Mouse (Mus musculus): ENCODE results near the gene Efna2. TPM values are rescaled to one million over a fixed set of nuclear protein-coding genes. Genes with fewer than 3 reads are reported as not detected.
"Not testable (repeated sequence)": the region's sequence is repeated elsewhere in the genome, so short reads cannot be mapped to it uniquely, and the experiment has no call there.

The Efna2 gene
- polyA plus RNA-seq, 1 experiment from 2014 or later: 1.1 TPM

GRCm38 (mm10) chr10:80165392-80166128 lies 13.7 kb upstream of the Efna2 start, which contains the start of gene Cirbp:
Gene Cirbp (plus strand): TSS chr10:80165985.
- peak within 1 kb of the TSS; percentile 75 for H3K9ac ChIP-seq
- no peaks in the 10 kb centered on the region for H3K27me3 ChIP-seq
- H3K27ac ChIP-seq: peak within 1 kb of the TSS; percentile 84
- WGBS (ENCODE audit: insufficient replicate concordance): 30% methylated on average over 20 of the region's 20 CpGs
- 0 out of 2 replicates have a peak, but pooled peaks cover under 1% of the 10 kb centered on the region for H3K9me3 ChIP-seq (replicated peaks)
- peaks cover 11% of the 10 kb centered on the region for H3K36me3 ChIP-seq
- H3K4me3 ChIP-seq (replicated peaks): peak within 1 kb of the TSS; percentile 83
- DNase-seq: no peak
- no peak for ATAC-seq (ENCODE audit: low read depth)
- H3K4me2 ChIP-seq: peak within 1 kb of the TSS; percentile 96
- H3K4me1 ChIP-seq (replicated peaks): peaks cover 82% of the 10 kb centered on the region

- Histone ChIP-seq H3K27ac (peak overlapping the region; percentile 84), H3K36me3 (peaks cover 17% of the 10 kb centered on the region), H3K4me2 (peak overlapping the region; percentile 96), H3K4me1 (replicated peaks) (peaks cover 80% of the 10 kb centered on the region), H3K9ac (peak overlapping the region; percentile 62; the same call in 1 of the 2 replicates)
- not testable (repeated sequence) for H3K27me3 ChIP-seq; H3K9me3 ChIP-seq (replicated peaks); DNase-seq; H3K4me3 ChIP-seq (replicated peaks); ATAC-seq (ENCODE audit: low read depth)
- 86% methylated on average over 4 of the region's 4 CpGs for WGBS (ENCODE audit: insufficient replicate concordance)
Observed at GRCm38 (mm10) chr10:80166136-80166535, 13.1 kb upstream of the Efna2 start.

DNA sequence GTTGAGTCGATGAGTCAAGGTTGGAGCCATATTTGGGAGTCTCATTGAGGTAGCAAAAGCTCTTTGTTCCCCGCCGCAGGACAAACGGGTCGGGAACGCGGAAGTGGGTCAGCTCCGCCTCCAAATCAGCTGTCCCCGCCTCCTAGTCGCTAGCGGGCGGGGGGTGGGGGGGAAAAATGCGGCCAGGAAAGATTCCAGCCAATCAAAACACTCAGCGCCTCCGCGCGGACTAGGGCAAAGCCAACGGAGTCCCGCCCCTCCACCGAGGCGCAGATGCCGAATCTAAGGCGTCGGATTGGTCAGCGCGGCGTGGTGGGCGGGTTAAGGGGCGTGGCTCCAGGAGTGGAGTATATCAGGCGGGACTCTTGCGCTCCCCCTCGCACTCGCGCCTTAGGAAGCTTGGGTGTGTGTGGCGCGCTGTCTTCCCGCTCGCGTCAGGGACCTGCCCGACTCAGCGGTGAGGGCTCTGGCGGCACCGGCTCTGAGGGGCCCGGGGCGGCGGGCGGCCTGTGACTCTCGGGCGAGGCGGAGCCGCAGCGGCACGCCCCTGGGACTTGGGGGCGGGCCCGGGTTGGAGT lies 11.7 kb upstream of the Efna2 start:
- Histone ChIP-seq H3K9ac (peak overlapping the region; percentile 92), H3K36me3 (peaks cover 29% of the 10 kb centered on the region), H3K4me3 (replicated peaks) (peak overlapping the region; percentile 83), H3K4me1 (replicated peaks) (peaks cover 77% of the 10 kb centered on the region), H3K4me2 (peak overlapping the region; percentile 76), H3K27ac (peak overlapping the region; percentile 97), H3K27me3 (no peaks in the 10 kb centered on the region), H3K9me3 (replicated peaks) (0 out of 2 replicates have a peak, but pooled peaks cover 3% of the 10 kb centered on the region)
- WGBS (ENCODE audit: insufficient replicate concordance): under 1% methylated on average over 55 of the region's 55 CpGs
- ATAC-seq (ENCODE audit: low read depth) (peak; percentile 80), DNase-seq (peak; percentile 98)

- WGBS (ENCODE audit: insufficient replicate concordance): under 1% methylated on average over 48 of the region's 48 CpGs
- peak overlapping the region; percentile 92 for H3K9ac ChIP-seq
- peaks cover 29% of the 10 kb centered on the region for H3K36me3 ChIP-seq
- DNase-seq (peak; percentile 91), ATAC-seq (ENCODE audit: low read depth) (peak; percentile 50)
- H3K4me2 ChIP-seq: peak overlapping the region; percentile 76
- H3K4me1 ChIP-seq (replicated peaks): peaks cover 73% of the 10 kb centered on the region
- H3K27ac ChIP-seq: peak overlapping the region; percentile 97
- H3K4me3 ChIP-seq (replicated peaks): peak overlapping the region; percentile 83
- 0 out of 2 replicates have a peak, but pooled peaks cover 3% of the 10 kb centered on the region for H3K9me3 ChIP-seq (replicated peaks)
- H3K27me3 ChIP-seq: no peaks in the 10 kb centered on the region
Observed at GRCm38 (mm10) chr10:80168038-80168661, 11.1 kb upstream of the Efna2 start.

GRCm38 (mm10) chr10:80169070-80169469 lies 10.2 kb upstream of the Efna2 start:
- Histone ChIP-seq H3K27me3 (no peaks in the 10 kb centered on the region), H3K4me1 (replicated peaks) (peaks cover 72% of the 10 kb centered on the region), H3K4me3 (replicated peaks) (peak overlapping the region; percentile 83), H3K9me3 (replicated peaks) (0 out of 2 replicates have a peak, but pooled peaks cover 3% of the 10 kb centered on the region), H3K36me3 (peaks cover 29% of the 10 kb centered on the region), H3K27ac (peak overlapping the region; percentile 97), H3K4me2 (peak overlapping the region; percentile 76), H3K9ac (peak overlapping the region; percentile 92)
- DNase-seq (no peak), ATAC-seq (ENCODE audit: low read depth) (no peak)
- 62% methylated on average over 1 of the region's 1 CpGs for WGBS (ENCODE audit: insufficient replicate concordance)

DNA sequence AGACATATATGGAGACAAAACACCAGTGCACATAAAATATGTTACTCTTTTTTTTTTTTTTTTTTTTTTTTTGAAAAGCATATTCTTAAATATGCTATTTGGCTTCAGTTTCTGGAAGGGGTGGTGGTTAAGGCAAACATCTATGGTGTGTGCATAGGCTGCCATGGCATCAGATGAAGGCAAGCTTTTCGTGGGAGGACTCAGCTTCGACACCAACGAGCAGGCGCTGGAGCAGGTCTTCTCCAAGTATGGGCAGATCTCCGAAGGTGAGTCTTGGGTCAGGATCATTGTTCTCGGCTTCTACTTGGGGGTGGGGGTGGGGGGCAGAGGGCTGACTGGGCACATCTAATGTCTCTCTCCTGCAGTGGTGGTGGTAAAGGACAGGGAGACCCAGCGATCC lies 9.6 kb upstream of the Efna2 start:
- no peak overlapping the region for H3K4me2 ChIP-seq
- ATAC-seq (ENCODE audit: low read depth) (no peak), DNase-seq (no peak)
- no peak overlapping the region for H3K4me3 ChIP-seq (replicated peaks)
- H3K27me3 ChIP-seq: no peaks in the 10 kb centered on the region
- H3K27ac ChIP-seq: peak overlapping the region; percentile 97; the same call in 1 of the 2 replicates
- H3K36me3 ChIP-seq: peaks cover 29% of the 10 kb centered on the region
- H3K9ac ChIP-seq: no peak overlapping the region
- H3K9me3 ChIP-seq (replicated peaks): 0 out of 2 replicates have a peak, but pooled peaks cover 3% of the 10 kb centered on the region
- WGBS (ENCODE audit: insufficient replicate concordance): 93% methylated on average over 7 of the region's 7 CpGs
- peaks cover 72% of the 10 kb centered on the region for H3K4me1 ChIP-seq (replicated peaks)

DNA sequence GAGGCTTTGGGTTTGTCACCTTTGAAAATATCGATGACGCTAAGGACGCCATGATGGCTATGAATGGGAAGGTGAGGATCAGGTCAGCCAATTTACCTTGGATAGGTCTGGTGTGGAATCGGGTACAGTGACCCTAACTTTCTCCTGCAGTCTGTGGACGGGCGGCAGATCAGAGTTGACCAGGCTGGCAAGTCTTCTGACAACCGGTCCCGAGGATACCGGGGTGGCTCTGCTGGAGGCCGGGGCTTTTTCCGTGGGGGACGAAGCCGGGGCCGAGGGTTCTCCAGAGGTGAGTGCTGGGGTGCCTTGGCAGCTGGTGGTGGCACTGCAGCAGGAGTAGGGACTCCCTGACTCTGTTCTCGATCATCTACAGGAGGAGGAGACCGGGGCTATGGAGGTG lies 9.2 kb upstream of the Efna2 start:
- H3K4me2 ChIP-seq: no peak overlapping the region
- ATAC-seq (ENCODE audit: low read depth) (no peak), DNase-seq (no peak)
- peaks cover 29% of the 10 kb centered on the region for H3K36me3 ChIP-seq
- no peak overlapping the region for H3K9ac ChIP-seq
- 0 out of 2 replicates have a peak, but pooled peaks cover 3% of the 10 kb centered on the region for H3K9me3 ChIP-seq (replicated peaks)
- H3K4me3 ChIP-seq (replicated peaks): no peak overlapping the region
- WGBS (ENCODE audit: insufficient replicate concordance): 92% methylated on average over 16 of the region's 16 CpGs
- no peak overlapping the region for H3K27ac ChIP-seq
- H3K27me3 ChIP-seq: no peaks in the 10 kb centered on the region
- peaks cover 74% of the 10 kb centered on the region for H3K4me1 ChIP-seq (replicated peaks)

DNA sequence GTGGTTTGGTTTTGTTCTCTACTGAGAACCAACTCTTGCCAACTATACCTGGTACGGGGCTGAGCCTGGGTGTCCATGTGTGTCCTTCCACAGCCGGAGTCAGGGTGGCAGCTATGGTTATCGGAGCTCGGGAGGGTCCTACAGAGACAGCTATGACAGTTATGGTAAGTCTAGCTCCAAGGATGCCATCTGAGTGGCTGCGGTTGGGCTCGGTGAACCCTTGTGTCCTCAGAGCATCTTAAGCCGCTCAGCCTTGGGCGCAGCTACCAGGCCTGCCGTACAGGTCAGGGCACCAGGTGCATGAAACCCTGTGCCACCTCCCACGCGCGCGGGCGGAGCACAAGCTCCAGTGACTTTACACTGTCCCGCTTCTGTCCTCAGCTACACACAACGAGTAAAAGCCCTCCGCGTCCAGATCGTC lies 8.7 kb upstream of the Efna2 start:
- H3K36me3 ChIP-seq: peaks cover 29% of the 10 kb centered on the region
- H3K9ac ChIP-seq: no peak overlapping the region
- H3K4me1 ChIP-seq (replicated peaks): peaks cover 71% of the 10 kb centered on the region
- WGBS (ENCODE audit: insufficient replicate concordance): 93% methylated on average over 19 of the region's 19 CpGs
- H3K4me2 ChIP-seq: no peak overlapping the region
- 0 out of 2 replicates have a peak, but pooled peaks cover 3% of the 10 kb centered on the region for H3K9me3 ChIP-seq (replicated peaks)
- H3K4me3 ChIP-seq (replicated peaks): no peak overlapping the region
- no peak overlapping the region for H3K27ac ChIP-seq
- no peaks in the 10 kb centered on the region for H3K27me3 ChIP-seq
- DNase-seq (no peak), ATAC-seq (ENCODE audit: low read depth) (no peak)

DNA sequence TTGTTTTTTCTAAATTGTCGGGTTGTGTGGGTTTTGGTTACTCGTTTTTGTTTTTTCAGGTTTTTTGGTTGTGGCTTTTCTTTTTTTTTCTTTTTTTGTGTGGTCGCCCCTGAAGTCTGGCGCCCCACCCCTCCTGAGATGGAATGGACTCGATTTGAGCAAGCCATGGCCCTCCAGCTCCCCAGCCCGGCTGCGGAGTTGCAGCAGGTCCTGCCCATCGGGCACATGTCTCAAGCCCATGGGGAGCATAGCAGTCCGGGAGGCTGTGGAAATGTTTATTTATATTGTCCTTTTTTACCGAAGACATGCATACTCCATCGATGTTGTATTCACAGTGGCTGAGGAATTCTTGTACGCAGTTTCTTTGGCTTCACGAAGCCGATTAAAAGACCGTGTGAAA lies 8.0 kb upstream of the Efna2 start:
- H3K36me3 ChIP-seq: peaks cover 29% of the 10 kb centered on the region
- H3K4me2 ChIP-seq: no peak overlapping the region
- no peak for ATAC-seq (ENCODE audit: low read depth)
- H3K27me3 ChIP-seq: no peaks in the 10 kb centered on the region
- 92% methylated on average over 15 of the region's 15 CpGs for WGBS (ENCODE audit: insufficient replicate concordance)
- H3K4me1 ChIP-seq (replicated peaks): peaks cover 65% of the 10 kb centered on the region
- no peak overlapping the region for H3K27ac ChIP-seq
- H3K9me3 ChIP-seq (replicated peaks): 0 out of 2 replicates have a peak, but pooled peaks cover 3% of the 10 kb centered on the region
- no peak for DNase-seq
- no peak overlapping the region for H3K9ac ChIP-seq
- no peak overlapping the region for H3K4me3 ChIP-seq (replicated peaks)

- DNase-seq (no peak), ATAC-seq (ENCODE audit: low read depth) (no peak)
- Histone ChIP-seq H3K4me3 (replicated peaks) (peak overlapping the region; percentile 80), H3K36me3 (peaks cover 29% of the 10 kb centered on the region), H3K4me2 (peak overlapping the region; percentile 78), H3K27ac (peak overlapping the region; percentile 89), H3K9me3 (replicated peaks) (0 out of 2 replicates have a peak, but pooled peaks cover 3% of the 10 kb centered on the region), H3K9ac (peak overlapping the region; percentile 76), H3K4me1 (replicated peaks) (peaks cover 59% of the 10 kb centered on the region), H3K27me3 (0 out of 2 replicates have a peak, but pooled peaks cover 2% of the 10 kb centered on the region)
- 89% methylated on average over 45 of the region's 45 CpGs for WGBS (ENCODE audit: insufficient replicate concordance)
Observed at GRCm38 (mm10) chr10:80171760-80172526, 7.3 kb upstream of the Efna2 start.
